9 mouse cellular contexts compared by ENCODE assay signal in genomic region chr17:88274003-88274698, GRCm38 (mm10).
DNase-seq lines count a peak whose midpoint lies in the region; ATAC-seq and TF ChIP-seq lines count a peak whose summit lies in the region.
"Had no signal": no experiment of that assay in that cellular context is flagged by ENCODE, and none has a peak within 500 bp of the region (broad histone marks: within the 10 kb centered on the region; RNA-seq: fewer than 3 reads in every experiment).

No protein-coding gene starts in this region.

- no peak overlapping the region for H3K4me3 ChIP-seq in liver, embryonic 11.5 days (ENCODE audit: low read depth, low read length)
- H3K4me3 ChIP-seq in hindbrain, embryonic 13.5 days: no peak overlapping the region
- H3K4me3 ChIP-seq in lung, adult 2 months (replicated peaks; ENCODE audit: extremely low read depth, low read depth, low read length): peak overlapping the region; percentile 49
- H3K4me3 ChIP-seq in small intestine, adult 2 months (ENCODE audit: low read depth, low read length): peak overlapping the region; percentile 37
- H3K4me3 ChIP-seq: heart, embryonic 13.5 days had no signal

- no peak for TF ChIP-seq CTCF in lung, adult 2 months (IDR thresholded peaks at IDR 0.05; ENCODE audit: insufficient read depth, low read length)
- no peak for TF ChIP-seq CTCF in small intestine, adult 2 months (IDR thresholded peaks at IDR 0.05; ENCODE audit: extremely low read depth, insufficient read length, insufficient replicate concordance, low read depth, low read length)

- peak; percentile 27 for DNase-seq in liver, embryonic 11.5 days (ENCODE audit: low spot score)
- no peak for DNase-seq in liver
- peak; percentile 67 for DNase-seq in brain, adult 2 months (ENCODE audit: low read depth, low spot score)
- DNase-seq in lung, adult 2 months: no peak
- DNase-seq in embryo, embryonic 10.5 days (ENCODE audit: low spot score): no peak
- DNase-seq in layer of hippocampus, postnatal 25 days (ENCODE audit: extremely low spot score in 1 of 2, low spot score in 1 of 2): no peak

- no peak for TF ChIP-seq POLR2A in lung, adult 2 months (IDR thresholded peaks at IDR 0.05; ENCODE audit: borderline replicate concordance, extremely low read depth, low read depth, low read length)
- no peak for TF ChIP-seq POLR2A in small intestine, adult 2 months (IDR thresholded peaks at IDR 0.05; ENCODE audit: low read depth, low read length)

- no peak overlapping the region for H3K27ac ChIP-seq in liver, embryonic 11.5 days (ENCODE audit: low read depth, low read length)
- H3K27ac ChIP-seq in hindbrain, embryonic 13.5 days: peak overlapping the region; percentile 84
- peak overlapping the region; percentile 35; the same call in 1 of the 2 replicates for H3K27ac ChIP-seq in small intestine, adult 2 months (ENCODE audit: insufficient read depth, low read depth, low read length)
- H3K27ac ChIP-seq: heart, embryonic 13.5 days had no signal

- no peaks in the 10 kb centered on the region for H3K36me3 ChIP-seq in liver, embryonic 11.5 days (ENCODE audit: control insufficient read depth, insufficient read depth, low read length)
- H3K36me3 ChIP-seq in hindbrain, embryonic 13.5 days: no peaks in the 10 kb centered on the region
- no peaks in the 10 kb centered on the region for H3K36me3 ChIP-seq in small intestine, adult 2 months (ENCODE audit: control insufficient read depth, insufficient read depth, low read length)
- H3K36me3 ChIP-seq: heart, embryonic 13.5 days had no signal

- no peaks in the 10 kb centered on the region for H3K4me1 ChIP-seq in liver, embryonic 11.5 days (replicated peaks; ENCODE audit: control insufficient read depth, insufficient read depth, low read length)
- peaks cover 15% of the 10 kb centered on the region for H3K4me1 ChIP-seq in hindbrain, embryonic 13.5 days (replicated peaks)
- H3K4me1 ChIP-seq in lung, adult 2 months (ENCODE audit: control insufficient read depth, insufficient read depth, low read length): peaks cover 2% of the 10 kb centered on the region; the same call in 1 of the 2 replicates
- H3K4me1 ChIP-seq in small intestine, adult 2 months (ENCODE audit: control insufficient read depth, insufficient read depth, insufficient read length, low read length): no peaks in the 10 kb centered on the region; the same call in 1 of the 2 replicates
- H3K4me1 ChIP-seq: heart, embryonic 13.5 days had no signal

- H3K9me3 ChIP-seq in liver, embryonic 11.5 days (ENCODE audit: control insufficient read depth, low read length): no peaks in the 10 kb centered on the region
- 0 out of 2 replicates have a peak, but pooled peaks cover 3% of the 10 kb centered on the region for H3K9me3 ChIP-seq in hindbrain, embryonic 13.5 days
- H3K9me3 ChIP-seq: heart, embryonic 13.5 days had no signal

- H3K9ac ChIP-seq in liver, embryonic 11.5 days (ENCODE audit: low read depth, low read length): no peak overlapping the region
- no peak overlapping the region for H3K9ac ChIP-seq in hindbrain, embryonic 13.5 days
- H3K9ac ChIP-seq: heart, embryonic 13.5 days had no signal

- 76% methylated on average over 14 of the region's 14 CpGs for WGBS in liver, embryonic 11.5 days
- WGBS in hindbrain, embryonic 13.5 days: 61% methylated on average over 14 of the region's 14 CpGs
- 32% methylated on average over 14 of the region's 14 CpGs for WGBS in lung, adult 2 months
- WGBS in small intestine, adult 2 months: 58% methylated on average over 14 of the region's 14 CpGs

- no peak for ATAC-seq in liver, embryonic 11.5 days (replicated peaks; ENCODE audit: low FRiP score)
- ATAC-seq in hindbrain, embryonic 13.5 days (ENCODE audit: low FRiP score): peak; percentile 85

- no peaks in the 10 kb centered on the region for H3K27me3 ChIP-seq in liver, embryonic 11.5 days (replicated peaks; ENCODE audit: control insufficient read depth, insufficient read depth, low read length)
- H3K27me3 ChIP-seq in hindbrain, embryonic 13.5 days: no peaks in the 10 kb centered on the region
- no peaks in the 10 kb centered on the region for H3K27me3 ChIP-seq in small intestine, adult 2 months (ENCODE audit: control insufficient read depth, insufficient read depth, low read length)
- H3K27me3 ChIP-seq: heart, embryonic 13.5 days had no signal

- no peak overlapping the region for H3K4me2 ChIP-seq in liver, embryonic 11.5 days
- peak overlapping the region; percentile 13; the same call in 1 of the 2 replicates for H3K4me2 ChIP-seq in hindbrain, embryonic 13.5 days
- H3K4me2 ChIP-seq: heart, embryonic 13.5 days had no signal

Comparison
In these comparisons a context has a peak if more than half of its experiments do, and no peak if none do; other contexts are left out.
1. DNase-seq: peak in liver, embryonic 11.5 days (single experiment) and brain, adult 2 months (single experiment); none in liver (single experiment), lung, adult 2 months (single experiment), embryo, embryonic 10.5 days (single experiment) and layer of hippocampus, postnatal 25 days (0 of 2).
2. H3K4me3 ChIP-seq: peak in lung, adult 2 months (single experiment) and small intestine, adult 2 months (single experiment); none in liver, embryonic 11.5 days (single experiment) and hindbrain, embryonic 13.5 days (single experiment).